Mouse (Mus musculus): ENCODE results near the gene Tbc1d2.
"Not testable (repeated sequence)": the region's sequence is repeated elsewhere in the genome, so short reads cannot be mapped to it uniquely, and the experiment has no call there.

Tbc1d2 gene

GRCm38 (mm10) chr4:46601844-46602423 lies 48.1 kb downstream of the Tbc1d2 start, which contains the start of gene Coro2a:
TSS of gene Coro2a (minus strand) at chr4:46602202.
- DNase-seq (ENCODE audit: low spot score in 2 of 2) = peak; percentile 69 to 78

DNA sequence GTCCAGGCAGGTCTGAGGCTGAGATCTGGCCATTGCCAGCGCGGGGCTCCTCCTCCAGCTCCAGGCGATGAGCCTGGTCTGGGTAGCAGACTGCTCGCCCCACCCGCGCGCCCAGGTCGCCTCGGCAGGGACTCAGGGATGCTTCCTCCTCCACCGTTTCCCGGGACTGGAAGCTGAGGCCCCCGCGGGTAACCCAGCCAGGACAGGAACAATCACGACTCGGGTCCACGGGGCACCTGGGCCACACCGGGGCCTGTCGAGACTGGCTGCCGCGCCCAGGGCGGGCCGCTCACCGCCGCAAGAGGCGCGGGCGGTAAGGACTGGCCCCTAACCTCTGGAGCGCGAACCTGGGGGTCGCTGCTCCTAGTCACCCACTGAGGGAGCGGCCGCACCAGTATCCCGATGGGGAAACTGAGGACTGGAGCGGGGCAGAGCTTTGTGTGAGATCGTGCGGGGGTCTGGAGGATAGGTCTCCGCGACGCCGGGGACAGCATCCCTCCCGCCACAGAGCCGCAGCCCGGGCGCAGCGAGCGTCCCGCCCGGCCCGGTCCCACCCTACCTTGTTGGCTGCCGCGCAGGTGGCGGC lies 48.7 kb downstream of the Tbc1d2 start:
- DNase-seq (ENCODE audit: low spot score in 2 of 2) = no peak

DNA sequence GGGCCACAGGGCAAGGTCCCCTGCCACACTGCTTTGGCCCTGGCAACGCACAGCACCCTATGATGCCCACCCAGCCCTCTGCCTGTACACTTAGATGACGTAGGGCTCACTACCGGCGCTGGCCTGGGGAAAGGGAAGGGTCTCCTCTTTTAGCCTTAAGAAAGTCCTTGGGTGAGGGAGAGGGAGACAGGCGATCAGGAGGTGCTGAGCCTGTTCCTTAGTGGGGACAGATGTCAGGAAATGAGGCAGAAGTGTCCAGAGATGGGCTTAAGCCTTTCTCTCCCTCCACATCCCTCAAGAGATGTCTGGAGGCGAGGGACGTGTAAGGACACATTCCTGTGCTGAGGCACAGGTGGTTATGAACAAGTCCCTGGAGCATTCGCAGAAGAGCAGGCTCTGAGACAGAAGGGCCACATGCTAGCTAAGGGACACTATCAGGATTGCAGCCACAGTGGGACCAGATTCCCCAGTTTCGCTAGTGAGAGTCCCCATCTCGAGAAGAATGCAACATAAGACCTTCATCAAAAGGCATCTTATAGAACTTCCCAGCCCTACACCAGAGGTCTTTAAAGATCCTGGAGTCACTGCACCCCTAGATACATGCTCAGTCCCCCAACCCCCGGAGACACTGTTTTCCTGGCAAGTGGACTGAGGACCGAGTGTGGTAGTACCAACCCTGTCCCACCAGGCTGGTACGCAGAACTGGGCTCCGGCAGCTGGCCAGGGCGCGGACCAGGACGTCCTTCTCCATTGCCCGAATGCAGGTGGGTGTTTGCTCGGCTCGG lies 49.3 kb downstream of the Tbc1d2 start:
- no peak for DNase-seq (ENCODE audit: low spot score in 2 of 2)

DNA sequence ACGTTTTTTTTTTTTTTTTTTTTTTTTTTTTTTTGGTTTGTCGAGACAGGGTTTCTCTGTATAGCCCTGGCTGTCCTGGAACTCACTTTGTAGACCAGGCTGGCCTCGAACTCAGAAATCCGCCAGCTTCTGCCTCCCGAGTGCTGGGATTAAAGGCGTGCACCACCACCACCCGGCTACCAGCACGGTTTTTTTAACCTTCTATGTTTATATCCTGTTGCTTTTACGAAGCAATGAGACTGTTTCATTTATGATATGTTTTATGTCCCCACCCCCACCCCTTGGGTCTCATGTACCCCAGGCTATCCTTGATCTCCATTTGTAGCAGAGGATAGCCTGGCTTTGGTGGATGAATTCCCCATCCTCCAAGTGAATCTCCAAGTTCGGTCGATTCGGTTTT lies 50.4 kb downstream of the Tbc1d2 start:
- not testable (repeated sequence) for DNase-seq (ENCODE audit: low spot score in 2 of 2)

DNA sequence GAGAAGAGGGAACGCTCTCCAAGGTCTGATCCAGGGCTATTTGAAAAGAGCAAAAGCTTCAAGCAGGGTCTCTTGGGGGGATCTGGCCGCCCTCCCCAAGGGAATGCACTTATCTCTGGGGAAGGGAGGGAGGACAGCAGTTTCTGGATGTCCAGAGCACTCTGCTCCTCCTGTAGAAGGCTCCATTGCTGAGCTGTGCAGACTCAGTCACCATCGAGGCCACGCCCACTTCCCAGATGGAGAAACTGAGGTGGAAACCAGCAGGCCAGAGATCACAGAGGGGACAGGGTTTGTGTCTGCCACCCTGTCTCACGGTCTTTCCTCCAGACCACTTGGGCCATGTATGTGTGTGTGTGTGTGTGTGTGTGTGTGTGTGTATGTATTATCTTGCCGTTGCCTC lies 51.0 kb downstream of the Tbc1d2 start:
- no peak for DNase-seq (ENCODE audit: low spot score in 2 of 2)

DNA sequence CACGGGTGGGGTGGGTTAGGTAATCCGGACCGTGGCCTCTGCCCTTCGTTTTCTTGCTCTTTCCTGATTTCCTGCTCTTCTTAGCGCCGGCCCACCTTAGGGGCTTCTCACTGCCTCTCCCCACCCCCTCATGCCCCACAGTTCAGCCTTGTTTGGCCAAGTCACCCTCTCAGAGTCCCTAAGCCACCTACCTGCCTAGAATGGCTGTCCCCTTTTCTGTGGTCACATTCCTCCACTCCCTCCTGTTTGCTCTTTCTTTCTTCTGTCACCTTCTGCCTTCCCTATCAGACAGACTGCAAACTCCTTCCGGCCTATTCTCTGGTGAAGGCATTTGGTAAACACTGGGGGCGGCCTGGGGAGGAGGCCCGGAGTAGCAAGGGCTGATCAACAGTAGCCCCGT lies 51.9 kb downstream of the Tbc1d2 start:
- no peak for DNase-seq (ENCODE audit: low spot score in 2 of 2)

DNA sequence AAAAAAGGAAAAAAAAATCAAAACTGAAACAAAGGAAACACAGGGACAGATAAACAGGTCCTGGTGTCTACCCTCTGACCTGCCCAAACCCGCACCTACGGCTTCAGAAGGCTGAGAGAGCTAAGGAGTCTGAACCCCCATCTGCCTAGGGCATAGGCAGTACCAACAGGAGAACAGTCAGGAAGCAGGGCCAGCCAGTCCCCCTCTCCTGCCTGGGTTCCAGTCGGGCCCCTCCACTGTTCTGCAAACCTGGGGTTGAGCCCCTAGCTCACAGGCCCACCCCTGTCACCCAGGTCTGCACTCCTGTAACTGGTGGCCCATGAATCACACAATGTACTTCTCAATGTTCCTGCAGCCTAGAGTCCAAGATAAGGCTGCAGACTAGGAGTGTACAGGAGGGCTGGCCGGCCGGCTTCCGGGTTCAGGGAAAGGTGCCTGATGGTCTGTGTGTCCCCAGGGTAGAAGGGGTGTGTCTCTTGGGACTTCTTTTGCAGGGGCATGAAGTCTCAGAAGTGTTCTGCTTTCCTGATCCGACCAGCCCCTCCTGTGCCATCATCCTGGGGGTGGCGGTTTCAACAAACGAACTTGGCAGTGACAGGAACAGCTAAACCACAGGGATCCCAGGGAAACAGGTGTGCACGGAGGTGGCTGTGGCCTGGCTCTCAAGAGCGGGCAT lies 52.6 kb downstream of the Tbc1d2 start:
- peak in 1 of 2 experiments; percentile 24 for DNase-seq (ENCODE audit: low spot score in 2 of 2)

DNA sequence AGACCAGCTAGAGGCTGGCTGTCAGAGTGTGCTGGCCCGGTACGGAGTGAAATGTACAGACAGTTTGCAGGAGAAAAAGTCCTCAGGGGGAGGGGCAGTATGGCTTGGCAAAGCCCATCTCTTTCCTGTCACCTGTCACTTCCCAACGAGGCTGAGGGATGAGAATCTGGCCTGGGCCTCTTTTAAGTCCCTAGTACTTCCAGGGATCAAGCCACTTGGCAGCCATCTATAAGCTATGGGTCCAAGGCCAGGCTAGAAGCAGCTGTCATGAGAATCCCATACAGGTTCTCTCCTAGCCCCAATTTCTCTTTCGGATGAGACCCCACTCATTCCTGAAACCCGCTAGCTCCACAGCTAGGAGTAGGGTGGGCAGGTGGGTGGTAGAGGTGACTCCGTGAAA lies 53.6 kb downstream of the Tbc1d2 start:
- no peak for DNase-seq (ENCODE audit: low spot score in 2 of 2)

- no peak for DNase-seq (ENCODE audit: low spot score in 2 of 2)
These were observed 55.9 kb downstream of the Tbc1d2 start for GRCm38 (mm10) chr4:46594131-46594530.

GRCm38 (mm10) chr4:46593472-46593871 lies 56.5 kb downstream of the Tbc1d2 start:
- DNase-seq (ENCODE audit: low spot score in 2 of 2) = no peak

GRCm38 (mm10) chr4:46591833-46592520 lies 58.0 kb downstream of the Tbc1d2 start:
- peak in 1 of 2 experiments; percentile 8 for DNase-seq (ENCODE audit: low spot score in 2 of 2)

GRCm38 (mm10) chr4:46590810-46591209 lies 59.2 kb downstream of the Tbc1d2 start:
- no peak for DNase-seq (ENCODE audit: low spot score in 2 of 2)

- DNase-seq (ENCODE audit: low spot score in 2 of 2) = peak in 1 of 2 experiments; percentile 5
These were observed 59.9 kb downstream of the Tbc1d2 start for GRCm38 (mm10) chr4:46589946-46590684.

- peak in 1 of 2 experiments; percentile 6 for DNase-seq (ENCODE audit: low spot score in 2 of 2)
These were observed 60.9 kb downstream of the Tbc1d2 start for GRCm38 (mm10) chr4:46589151-46589550.

DNA sequence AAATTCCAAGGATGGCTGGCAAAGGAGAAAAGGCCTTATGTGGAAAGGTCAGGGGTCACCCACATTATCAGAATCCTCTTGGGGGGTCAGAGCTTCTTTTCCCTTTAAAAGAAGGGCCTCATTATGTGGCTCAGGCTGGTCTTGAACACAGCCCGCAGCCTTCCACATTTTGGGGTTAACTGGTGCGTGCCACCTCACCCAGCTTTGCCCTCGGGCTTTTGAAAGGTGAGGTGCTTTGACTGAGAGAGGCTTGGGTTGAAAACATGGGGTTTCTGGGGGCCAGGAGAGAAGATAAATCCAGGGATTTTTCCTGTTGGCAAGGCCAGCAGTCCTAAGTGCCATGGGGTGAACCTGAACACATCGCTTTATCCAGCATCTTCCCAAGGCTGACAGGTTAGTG lies 63.5 kb downstream of the Tbc1d2 start:
- no peak for DNase-seq (ENCODE audit: low spot score in 2 of 2)

GRCm38 (mm10) chr4:46585811-46586190 lies 64.2 kb downstream of the Tbc1d2 start:
- DNase-seq (ENCODE audit: low spot score in 2 of 2) = no peak

DNA sequence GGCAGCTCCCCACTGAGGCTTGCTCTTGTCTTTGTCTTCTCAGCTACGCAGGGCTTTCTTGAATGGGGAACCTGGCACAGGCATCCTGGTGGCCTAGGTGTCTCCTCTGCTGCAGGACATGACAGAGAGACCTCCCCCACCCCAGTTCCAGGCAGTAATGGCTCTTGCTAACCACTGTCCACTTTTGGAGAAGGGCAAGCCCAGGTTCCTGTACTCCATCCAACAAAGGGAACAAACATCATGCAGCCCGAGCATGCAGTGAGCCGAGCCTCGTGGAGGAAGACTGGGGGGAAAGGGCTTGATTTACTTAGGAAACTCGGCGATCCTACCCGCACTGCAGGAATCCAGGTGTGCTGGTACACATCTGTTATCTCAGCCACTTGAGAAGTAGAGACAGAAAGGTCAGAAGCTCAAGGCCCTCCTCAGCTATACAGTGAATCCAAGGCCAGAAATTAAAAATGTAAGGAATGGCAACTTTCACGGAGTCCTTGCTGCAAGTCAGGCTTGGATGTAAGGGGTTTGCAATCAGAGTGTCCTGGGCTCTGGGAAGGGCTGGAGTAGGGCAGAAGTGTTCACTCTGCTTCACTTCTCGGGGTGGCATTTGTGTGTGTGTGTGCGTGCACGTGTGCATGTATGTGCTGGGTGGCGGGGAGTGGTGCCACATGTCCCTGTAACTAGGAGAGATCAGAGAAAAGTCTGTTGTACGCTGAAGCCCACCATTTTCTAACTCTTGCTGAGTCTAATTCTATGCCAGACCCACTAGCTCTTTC lies 64.8 kb downstream of the Tbc1d2 start:
- DNase-seq (ENCODE audit: low spot score in 2 of 2) = no peak

- DNase-seq (ENCODE audit: low spot score in 2 of 2) = not testable (repeated sequence)
These were observed 65.5 kb downstream of the Tbc1d2 start for GRCm38 (mm10) chr4:46584536-46584935.

DNA sequence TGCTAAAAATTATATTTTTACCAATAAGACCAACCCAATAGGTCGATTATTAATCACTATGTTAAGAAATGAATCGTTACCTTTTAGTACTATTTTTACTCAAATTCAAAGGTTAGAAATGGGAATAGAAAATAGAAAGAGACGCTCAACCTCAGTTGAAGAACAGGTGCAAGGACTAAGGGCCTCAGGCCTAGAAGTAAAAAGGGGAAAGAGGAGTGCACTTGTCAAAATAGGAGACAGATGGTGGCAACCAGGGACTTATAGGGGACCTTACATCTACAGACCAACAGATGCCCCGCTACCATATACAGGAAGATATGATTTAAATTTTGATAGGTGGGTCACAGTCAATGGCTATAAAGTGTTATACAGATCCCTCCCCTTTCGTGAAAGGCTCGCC lies 65.9 kb downstream of the Tbc1d2 start:
- DNase-seq (ENCODE audit: low spot score in 2 of 2) = not testable (repeated sequence)

- not testable (repeated sequence) for DNase-seq (ENCODE audit: low spot score in 2 of 2)
These were observed 68.0 kb downstream of the Tbc1d2 start for GRCm38 (mm10) chr4:46582024-46582423.

Measured in spleen, postnatal 14 days (tissue).